Mouse (Mus musculus): ENCODE measurements around the gene Klhl2.
A peak's percentile ranks its signal among the peaks of the same experiment; 100 is the strongest.

Gene Klhl2

DNA sequence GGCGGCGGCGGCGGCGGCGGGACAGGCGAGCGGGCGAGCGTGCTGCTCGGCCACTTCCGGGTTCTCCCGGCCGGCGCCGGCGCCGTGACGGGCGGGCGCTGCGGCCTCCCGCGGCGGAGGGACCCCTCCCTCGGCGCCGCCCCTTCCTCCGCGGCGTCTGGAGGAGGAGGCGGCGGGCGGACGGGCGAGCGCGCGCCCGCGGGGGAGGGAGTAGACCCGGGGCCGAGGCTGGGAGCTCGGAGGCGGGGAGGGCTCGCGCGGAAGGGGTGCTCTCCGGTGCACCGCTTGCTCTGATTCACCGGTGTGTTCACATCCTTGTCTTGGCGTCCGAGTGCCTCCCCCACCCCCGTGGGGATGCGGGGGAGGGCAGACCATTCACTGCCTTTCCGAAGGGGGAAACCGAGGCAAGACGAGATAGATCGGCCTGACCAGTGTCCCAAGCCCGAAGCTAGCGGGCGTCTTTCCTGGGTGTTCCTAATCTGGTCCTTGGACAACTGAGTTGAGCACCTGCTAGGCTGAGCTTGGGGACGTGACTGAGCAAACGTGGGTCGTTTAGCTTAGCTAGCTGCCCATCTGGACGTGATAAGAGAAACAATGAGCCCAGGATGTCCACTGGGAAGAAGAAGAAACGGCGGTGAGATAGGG is at the start of gene Klhl2:
Gene Klhl2 (minus strand): TSS at position 121 of the 645 bp plus-strand sequence.
- peak; percentile 83 for DNase-seq

GRCm38 (mm10) chr8:64898710-64899109 is 48.9 kb upstream of the Klhl2 start:
- DNase-seq: no peak

- DNase-seq: no peak
Measured at GRCm38 (mm10) chr8:64896731-64897130, 46.9 kb upstream of the Klhl2 start.

GRCm38 (mm10) chr8:64880619-64881200 is 30.9 kb upstream of the Klhl2 start:
- DNase-seq: peak; percentile 72

- DNase-seq: peak; percentile 46
Measured at GRCm38 (mm10) chr8:64877630-64878312, 28.0 kb upstream of the Klhl2 start.

DNA sequence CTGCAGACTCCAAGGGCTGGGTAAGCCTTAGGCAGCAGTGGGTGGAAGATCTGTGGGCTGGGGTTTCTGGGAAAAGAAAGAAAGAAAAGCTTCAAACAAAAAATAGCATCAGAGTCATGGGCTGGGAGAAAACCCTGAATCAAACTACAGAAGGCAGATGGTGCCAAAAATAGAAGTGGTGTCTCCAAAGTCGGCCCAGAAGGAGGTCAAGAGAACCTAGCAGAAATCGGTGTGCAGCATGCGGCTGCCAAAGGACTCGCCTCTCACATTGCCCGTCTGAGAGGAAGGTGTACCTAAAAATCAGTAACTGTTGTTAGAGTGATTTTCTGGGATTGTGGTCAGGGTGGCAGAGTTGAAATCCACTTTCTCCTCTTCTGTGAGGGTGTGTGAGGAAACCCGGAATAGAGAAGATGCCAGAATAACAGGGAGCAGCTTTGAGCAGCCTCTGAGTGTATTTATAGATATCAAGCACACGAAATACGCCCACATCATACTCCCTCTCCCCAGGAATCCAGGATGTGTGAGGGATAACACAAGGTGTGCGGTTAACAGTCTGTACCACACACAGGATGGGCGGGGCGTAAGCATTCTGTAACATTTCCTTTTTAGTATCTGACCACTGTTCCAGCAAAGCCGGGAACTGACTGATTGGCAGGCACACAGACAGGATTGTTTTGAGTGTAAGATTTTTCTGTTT is 21.8 kb upstream of the Klhl2 start:
- DNase-seq: peak; percentile 36

- no peak for DNase-seq
Measured at GRCm38 (mm10) chr8:64870218-64870617, 20.4 kb upstream of the Klhl2 start.

DNA sequence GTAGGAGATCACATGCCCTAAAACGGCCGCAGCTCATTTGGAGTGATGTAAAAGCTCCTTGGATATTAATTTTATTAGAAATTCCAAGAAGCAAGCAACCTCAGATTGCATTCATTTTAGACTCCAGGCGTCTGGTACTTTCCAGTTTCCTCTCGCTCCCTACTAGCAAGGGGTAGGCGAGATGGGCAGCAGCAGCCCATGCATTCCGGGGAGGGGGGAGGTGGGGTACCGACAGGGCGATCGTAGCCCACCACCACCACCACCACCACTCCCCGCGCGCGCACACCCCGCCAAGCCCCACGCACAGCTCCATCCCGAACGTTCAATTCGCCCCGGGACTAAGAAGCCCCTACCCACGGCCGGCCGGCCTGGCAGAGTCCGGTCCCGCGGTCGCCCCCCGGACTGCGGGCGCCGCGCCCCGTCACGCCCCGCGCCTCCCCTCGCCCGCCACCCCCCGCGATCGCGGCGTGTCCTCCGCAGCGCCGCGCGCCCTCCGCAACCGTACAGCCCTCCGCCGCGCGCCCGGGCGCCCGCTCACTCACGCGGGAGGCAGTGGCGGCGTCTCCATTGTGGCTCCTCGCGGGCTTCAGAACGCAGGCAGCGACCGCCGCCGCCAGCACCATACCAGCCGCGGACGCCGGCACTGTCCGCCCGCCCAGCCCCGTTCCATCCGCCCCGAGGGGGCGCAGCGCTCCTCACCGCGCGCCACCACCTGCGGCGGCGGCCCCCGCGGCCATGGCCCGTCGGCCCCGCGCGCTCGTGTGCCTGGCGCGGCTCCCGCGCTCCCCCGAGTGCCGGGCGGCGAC is 523 bp downstream of the Klhl2 start:
- peak; percentile 22 for DNase-seq

GRCm38 (mm10) chr8:64848245-64848785 is 1.5 kb downstream of the Klhl2 start:
- DNase-seq: no peak

GRCm38 (mm10) chr8:64847650-64848049 is 2.2 kb downstream of the Klhl2 start:
- DNase-seq: no peak

DNA sequence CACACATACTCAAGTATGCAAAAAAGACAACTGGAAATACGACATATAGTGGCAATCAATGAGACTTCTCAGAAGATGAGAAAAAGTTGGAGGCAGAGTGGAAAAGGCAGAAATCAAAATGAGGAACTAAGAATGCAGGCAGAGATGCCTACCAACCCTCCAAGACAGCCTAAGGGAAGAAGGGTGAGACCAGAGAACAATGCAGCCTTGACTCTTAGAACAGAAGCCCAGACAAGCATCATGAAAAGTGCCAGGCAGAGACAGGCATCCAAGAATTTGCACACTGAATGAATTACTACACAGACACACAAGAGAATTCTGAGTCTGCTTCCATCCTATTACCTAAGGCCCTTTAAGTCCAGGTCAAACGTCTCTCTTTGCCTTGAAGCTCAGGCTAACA is 2.6 kb downstream of the Klhl2 start:
- DNase-seq: no peak

DNA sequence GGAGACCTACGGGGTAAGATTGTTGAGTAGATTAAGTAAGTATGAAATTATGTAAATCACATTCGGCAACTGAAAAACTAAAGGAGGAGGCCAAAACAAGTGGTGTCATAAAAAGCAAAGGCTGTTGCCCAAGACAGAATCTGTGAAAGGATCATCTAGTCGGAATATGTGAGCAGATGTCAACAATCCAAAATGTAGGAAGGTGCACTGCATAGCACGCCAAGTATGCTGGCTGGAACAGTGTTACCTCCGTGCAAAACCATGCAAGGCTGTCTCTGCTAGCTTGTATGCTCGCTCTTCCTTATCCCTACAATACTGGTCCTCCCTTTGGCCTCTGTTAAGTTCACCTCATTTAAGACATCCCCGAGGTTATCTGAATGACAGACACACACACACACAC is 4.5 kb downstream of the Klhl2 start:
- no peak for DNase-seq

DNA sequence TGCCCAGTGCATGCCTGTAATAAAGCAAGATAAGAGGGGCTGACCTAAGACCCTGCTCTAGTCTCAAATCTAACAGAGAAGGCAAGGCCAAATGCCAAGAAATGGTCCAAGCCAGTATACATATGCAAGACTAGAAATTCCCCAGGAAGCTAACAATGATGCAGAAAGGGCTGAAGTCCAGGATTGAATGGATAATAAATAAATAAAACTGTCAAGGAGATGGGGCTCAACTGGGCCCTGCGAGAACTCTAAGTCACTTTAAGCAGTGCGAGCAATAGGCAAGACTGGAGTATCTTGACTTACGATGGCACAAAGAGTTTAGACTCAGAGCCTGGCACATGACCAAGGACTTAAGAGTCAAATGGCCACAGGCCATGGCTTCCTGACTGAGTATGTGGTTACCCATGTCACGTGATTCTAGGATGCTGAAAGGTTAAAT is 5.8 kb downstream of the Klhl2 start:
- DNase-seq: no peak

- no peak for DNase-seq
Measured at GRCm38 (mm10) chr8:64843168-64843567, 6.6 kb downstream of the Klhl2 start.

GRCm38 (mm10) chr8:64841747-64842406 is 7.9 kb downstream of the Klhl2 start:
- peak; percentile 63 for DNase-seq

GRCm38 (mm10) chr8:64839628-64840027 is 10.2 kb downstream of the Klhl2 start:
- DNase-seq: no peak

- no peak for DNase-seq
Measured at GRCm38 (mm10) chr8:64835475-64836122, 14.2 kb downstream of the Klhl2 start.

GRCm38 (mm10) chr8:64834071-64834877 is 15.5 kb downstream of the Klhl2 start:
- DNase-seq: no peak

- DNase-seq: no peak
Measured at GRCm38 (mm10) chr8:64832581-64833135, 17.2 kb downstream of the Klhl2 start.

DNA sequence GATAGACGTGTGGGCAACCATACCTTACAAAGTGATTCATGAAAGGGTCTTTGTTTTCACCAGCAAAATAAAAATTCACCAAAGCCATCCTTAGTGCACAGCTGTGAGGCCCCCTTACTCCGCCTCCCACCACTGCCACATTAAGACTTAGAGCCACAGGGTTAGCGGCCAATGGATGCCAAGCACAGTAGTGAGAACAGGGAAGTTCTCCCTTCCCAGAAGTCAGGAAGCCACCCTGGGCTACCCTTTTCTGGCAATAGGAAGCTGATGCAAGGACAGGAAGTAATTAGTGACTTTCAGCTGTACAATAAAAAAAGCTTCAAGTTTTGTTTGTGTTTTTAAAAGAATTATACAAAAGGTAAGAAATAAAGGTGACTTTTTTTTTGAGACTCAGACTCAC is 18.2 kb downstream of the Klhl2 start:
- DNase-seq: no peak
